Mouse (Mus musculus): ENCODE results near the gene Ankdd1b.

DNA sequence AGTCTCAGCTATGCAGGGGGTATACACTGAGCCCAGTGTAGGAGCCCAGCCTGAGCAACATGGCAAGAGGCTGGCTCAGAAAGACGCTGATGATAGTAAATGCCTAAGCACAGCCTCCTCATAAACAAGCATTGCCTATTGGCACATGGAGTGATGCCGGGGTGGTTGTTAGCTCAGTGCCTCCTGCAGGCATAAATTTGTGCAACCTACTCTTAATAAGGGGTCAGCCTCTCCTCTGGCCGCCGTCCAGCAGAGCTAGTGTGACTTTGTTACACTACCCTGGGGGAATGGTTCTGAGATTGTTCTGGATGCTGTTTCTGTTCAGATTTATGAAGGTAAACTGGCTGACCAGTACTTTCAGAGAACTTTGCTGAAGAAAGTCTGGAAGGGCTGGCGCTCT is 69.7 kb downstream of the Ankdd1b start:
- no peak for TF ChIP-seq CTCF (IDR thresholded peaks at IDR 0.05; ENCODE audit: borderline replicate concordance, insufficient read depth, low read depth, low read length)
- TF ChIP-seq POLR2A (IDR thresholded peaks at IDR 0.05; ENCODE audit: borderline replicate concordance, insufficient read depth, low read length) = no peak

Data from cerebellum, adult 2 months (tissue).